Mouse (Mus musculus) heart, postnatal 10 days (tissue): ENCODE results near the gene Carmil1. TPM values are rescaled to one million over a fixed set of nuclear protein-coding genes. Genes with fewer than 3 reads are reported as not detected.
A peak's percentile ranks its signal among the peaks of the same experiment; 100 is the strongest.

Experiments used
- DNase-seq, 2 experiments: peaks; one replicate each; pipeline ENCODE4 v3.0.0; 2021
- intact Hi-C: fragments of 180-260 bp; cut with DNase I; formaldehyde crosslinking; loops from one replicate; pipeline ENCODE4 v1.15.1; 2025
- total RNA-seq, 2 experiments: library from RNA; stranded (reverse); gene quantifications; 2 replicates each; pipeline ENCODE4 v1.2.3; 2021

Carmil1 gene
- total RNA-seq, 2 experiments from 2014 or later = 4.5 to 10.9 TPM

DNA sequence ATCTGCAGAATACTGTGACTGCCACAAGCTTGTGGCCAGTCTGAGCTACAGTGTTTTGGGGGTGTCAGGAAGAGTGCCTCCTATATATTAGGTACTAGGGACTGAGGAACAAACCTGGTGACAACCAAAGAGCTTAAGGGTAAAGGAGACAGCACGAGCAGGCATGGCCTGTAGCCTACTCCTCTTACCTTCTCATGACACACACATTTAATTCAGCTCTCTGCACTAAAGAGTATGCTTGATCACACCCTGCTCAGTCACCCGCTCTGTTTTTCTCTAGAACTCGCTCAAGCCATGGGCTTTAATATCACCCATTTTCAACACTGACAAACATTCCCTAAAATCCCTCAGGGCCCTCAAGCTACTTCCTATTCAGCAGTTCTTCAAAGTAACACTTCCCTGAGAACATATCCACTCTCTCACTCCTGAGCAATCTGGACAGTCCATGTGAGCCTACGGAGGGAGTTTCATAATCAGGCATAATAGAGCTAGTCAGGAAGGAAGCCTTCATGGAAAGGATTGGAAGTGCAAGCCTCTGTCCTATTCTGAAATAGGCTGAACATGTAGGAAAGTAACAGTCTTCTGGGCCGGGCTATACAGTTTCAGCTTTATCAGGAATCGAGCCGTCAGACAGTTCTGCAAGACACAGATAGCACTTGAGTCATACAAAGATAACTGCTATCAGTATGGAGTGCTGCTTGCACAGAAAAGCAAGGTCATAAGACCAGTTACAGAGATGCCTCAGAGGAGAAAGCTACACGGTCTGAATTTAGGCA lies 121.2 kb downstream of the Carmil1 start:
- DNase-seq = no peak
- intact Hi-C loops = no loop called here

DNA sequence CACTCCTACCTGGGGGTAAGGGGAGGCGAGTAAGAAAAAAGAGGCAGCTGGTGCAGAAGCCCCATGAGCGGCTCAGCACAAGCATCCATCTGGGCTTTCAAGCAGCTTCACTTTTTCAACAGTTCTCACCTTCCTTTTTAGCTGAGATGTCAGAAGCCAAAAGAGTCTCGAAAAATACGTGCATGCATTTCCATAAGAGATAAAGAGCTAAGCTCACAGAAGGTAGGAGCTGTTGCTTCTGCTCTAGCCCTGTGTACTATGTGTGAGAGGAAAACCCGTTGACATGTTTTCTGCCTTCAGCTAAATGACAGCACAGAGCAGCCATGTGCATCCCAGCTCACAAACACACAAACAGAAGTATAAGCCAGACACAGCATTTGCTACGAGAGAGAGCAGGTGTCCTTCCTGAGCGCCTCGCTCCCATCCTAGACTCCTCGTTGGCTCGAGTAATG lies 123.0 kb downstream of the Carmil1 start:
- intact Hi-C loops = no loop called here
- DNase-seq = no peak

DNA sequence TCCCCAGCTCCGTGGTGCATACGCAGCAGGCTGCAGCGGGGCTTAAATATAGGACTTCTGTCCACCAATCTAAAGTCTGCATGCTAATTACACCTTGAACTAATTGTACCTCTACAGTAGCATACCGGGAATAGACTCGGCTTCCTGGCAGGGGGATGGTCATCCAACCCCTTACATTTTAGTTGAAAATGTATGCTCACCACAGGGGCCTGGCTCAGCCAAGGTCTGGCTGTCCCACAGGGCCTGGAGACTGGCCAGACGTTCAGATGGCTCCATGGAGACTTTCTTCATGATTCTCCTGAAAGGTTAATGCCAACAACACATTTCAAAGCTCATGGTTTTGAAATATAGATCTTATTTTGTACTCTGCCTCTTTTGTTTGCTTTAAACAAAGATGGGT lies 125.4 kb downstream of the Carmil1 start:
- intact Hi-C loops = no loop called here
- no peak for DNase-seq

DNA sequence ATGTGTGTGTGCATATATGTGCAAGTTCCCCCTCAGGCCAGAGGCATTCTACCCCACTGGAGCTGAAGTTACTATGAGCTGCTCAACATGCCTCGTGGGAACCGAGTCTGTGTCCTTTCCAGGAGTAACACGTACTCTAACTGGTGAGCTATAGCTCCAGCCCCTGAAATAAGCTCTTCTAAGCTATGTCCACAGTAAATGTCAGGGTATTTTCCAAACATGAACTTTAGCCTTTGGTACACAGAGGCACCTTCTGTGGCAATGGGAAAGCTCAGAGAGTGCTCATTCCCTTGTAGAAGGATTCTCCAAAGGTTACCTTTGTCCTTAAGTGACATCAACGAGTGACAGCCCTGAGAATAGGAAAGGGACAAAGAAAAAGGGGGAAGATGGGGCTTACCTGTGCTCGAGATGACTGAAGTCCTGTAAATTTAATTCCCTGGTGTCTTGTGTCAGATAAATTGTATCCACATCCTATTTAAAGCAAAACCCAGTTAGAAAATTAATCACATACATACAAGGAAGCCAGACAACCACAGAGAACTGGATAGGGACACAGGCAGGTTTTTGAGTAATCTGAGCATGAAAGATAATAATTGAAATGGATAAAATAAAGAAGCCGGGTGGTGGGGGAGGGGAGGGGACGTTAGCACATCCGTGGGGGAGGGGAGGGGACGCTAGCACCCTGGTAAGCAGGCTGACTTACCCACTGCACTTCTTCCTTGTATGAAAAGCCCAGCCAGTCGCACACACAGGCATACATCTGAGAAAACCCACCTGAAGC lies 126.1 kb downstream of the Carmil1 start:
- no peak for DNase-seq
- intact Hi-C loops = no loop called here

DNA sequence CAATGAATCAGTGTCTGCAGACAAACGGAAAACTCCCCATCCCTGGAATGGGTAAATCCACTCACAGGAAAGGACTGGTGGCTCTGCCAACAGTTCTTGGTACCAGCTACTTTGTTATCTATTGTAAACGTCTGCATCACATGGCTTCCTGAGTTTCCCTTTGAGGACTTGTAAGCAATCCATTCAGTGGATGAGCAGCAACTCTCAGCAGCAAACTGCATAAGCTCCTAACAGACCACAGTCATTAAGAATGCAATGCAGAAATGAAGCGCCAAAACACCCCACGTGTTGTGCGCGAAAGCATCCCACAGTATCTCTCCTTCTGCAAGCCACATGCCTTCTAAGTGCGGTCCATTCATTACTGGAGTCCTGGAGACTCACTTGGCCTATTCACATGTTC lies 128.0 kb downstream of the Carmil1 start:
- no peak for DNase-seq
- intact Hi-C loops = no loop called here

DNA sequence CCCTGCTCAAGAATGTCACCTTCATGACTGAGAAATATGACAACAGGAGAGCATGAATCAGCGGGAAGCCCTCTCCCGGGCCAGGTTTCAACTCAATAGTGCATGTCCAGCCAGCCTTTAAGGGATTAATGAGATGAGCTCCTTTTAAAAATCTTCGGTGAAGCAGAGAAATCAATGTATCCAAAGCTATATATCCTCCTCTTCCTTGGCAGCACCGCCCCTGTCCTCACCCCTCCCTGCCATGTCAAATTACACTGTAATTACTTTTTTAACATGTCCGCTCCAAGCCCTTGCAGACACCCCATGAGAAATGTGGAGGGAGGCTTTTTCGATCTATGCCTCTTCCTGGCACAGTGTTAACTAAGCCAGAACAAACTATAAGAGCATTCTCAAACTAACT lies 129.3 kb downstream of the Carmil1 start:
- no peak for DNase-seq
- intact Hi-C loops = no loop called here

DNA sequence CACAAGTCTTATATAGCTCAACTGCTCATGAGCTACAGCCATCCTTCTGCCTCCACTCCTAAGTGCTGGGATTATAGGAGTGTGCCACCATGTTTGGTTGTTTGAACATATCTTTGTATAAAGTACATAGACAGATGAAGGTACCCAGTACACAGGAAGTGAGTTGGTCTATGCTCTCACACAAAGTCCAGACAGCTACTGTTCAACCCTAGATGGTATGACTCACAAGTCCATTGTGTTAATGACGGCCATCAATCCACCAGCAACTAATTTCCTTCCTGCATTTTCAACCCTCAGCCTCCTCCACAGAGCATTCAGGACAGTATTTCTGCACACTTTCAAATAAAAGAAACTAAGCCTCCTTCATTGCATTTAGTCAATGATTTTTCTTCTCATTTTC lies 132.0 kb downstream of the Carmil1 start:
- intact Hi-C loops = no loop called here
- DNase-seq = no peak

DNA sequence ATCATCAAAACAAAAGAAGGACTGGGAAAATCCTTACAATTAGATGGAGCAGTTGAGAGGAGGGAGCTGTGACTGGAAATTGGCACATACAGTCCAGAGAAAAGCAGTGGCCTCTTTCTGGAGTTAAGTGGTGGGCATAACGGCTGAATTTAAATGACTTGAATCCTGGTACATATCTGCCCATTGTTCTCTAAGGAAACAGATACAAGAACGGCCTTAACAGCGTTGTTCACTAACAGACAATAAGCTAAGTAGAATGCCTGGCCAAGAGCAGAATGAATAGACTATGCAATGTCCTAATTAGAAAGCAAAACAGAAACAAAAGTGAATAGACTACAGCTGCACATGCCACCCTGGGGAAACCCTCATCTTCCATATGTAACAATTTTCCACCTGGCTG lies 133.6 kb downstream of the Carmil1 start:
- no peak for DNase-seq
- intact Hi-C loops = no loop called here

DNA sequence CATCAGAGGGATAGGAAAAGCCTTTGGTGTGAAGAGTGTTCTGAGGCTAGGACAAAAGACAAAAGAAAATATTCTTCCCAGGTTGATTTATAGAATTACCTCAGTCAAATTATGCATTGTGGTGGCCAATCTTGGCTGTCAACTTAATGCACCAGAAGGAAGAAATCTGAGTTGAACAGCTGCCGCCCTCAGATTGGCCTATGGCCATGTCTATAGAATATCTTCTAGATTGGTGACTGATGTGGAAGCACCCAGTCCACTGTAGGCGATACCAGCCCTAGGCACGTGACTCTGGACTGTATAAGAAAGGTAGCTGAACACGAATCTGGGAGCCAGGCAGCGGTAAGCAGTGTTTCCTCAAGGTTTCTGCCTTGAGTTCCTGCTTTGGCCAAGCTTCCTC lies 134.1 kb downstream of the Carmil1 start:
- no peak for DNase-seq
- intact Hi-C loops = no loop called here

DNA sequence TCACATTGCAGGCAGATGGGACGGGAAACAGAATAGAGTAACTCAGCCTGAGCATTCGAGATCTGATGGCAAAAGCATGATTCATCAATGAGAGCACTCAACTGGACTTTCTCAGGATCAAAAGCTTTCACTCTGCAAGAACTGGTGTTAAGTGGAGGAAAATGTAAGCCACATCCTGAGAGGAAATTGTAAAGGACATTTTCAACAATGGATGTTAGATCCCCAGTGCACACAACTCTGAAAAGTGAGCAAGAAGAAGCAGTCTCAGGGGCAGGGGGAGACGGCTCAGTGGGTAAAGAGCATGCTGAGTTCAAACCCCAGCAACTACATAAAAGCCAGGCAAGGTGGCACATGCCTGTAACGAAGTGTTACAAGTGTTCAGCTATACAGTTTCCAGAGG lies 135.7 kb downstream of the Carmil1 start:
- intact Hi-C loops = no loop called here
- no peak for DNase-seq

DNA sequence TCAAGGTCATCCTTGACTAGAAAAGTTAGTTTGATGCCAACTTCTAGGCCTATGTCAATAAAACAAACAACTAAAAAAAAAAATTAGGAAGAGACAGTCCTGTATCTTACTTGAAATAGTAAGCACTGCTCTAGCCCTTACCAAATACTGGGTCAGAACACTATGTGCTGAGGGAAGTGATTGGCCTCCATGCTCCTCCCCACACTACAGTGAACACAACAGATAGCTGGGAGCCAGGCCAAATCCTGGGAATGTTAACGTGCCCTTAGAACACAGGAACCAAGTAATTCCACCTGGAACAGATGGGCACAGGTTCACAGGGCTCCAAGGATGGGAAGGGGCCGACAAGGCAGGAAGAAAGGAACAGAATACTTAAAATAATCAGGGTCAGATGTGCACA lies 136.5 kb downstream of the Carmil1 start:
- intact Hi-C loops = no loop called here
- peak; percentile 4 to 5 for DNase-seq

DNA sequence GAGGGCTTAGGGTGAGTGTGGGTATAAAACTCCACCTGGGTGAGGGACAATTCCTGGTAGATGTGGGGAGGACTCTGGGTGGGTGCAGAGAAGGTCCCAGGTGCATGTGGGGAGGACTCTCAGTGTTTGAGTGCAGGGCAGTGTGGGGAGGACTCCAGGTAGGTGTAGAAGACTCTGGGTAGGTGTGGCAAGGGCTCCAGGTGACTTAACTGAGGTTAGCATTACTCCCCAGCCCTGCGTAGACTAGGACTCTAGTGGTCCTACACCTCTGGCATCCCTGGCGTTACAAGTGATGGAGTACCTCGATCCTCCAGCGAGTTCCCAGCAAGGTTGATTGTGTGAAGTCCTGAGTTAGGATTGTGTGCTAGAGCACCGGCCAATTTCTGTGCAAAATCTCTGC lies 143.8 kb downstream of the Carmil1 start:
- no peak for DNase-seq
- intact Hi-C loops = no loop called here

DNA sequence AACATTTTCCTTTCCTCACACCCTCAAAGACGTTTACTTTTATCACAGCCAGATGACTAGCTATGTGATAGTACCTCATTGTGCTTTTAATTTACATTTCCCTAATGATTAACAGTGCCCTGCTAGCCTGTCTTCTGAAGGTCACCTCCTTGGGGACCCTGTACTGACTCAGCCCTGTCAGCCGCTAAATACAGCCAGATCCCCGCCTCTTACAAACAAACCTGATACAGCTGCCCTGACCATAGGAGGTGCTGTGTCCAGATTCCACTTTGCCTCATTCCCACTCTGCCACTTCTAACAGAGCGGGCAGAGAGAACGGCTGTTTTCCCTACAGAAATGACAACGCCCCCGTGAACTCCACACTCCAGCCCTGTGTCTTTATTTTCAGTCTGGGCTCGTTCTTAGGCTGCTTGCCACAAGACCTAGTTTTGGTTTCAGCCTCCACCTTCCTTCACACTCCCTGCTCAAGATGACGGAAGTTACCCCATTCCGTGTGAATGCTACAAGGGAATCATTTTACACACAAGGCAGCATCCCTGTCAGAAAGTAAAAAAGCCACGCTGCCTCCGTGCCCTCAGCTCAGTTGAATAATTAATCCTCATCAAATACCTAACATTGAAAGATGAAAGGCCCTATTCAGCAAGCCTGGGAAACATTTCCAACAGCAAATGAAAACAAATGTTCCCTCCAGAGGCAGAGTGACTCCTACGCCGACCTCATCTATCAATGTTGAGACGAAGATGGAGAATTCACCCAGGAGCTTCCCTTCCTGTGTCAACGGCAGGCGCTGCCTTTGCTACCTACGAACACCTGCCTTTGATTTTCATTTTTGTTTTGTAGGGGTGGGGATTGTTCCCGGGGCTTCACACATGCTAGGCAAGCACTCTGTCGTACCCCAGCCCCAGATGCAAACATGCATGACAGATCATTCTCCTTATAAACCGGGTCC lies 145.0 kb downstream of the Carmil1 start:
- DNase-seq = peak; percentile 5 to 9
- intact Hi-C loops = no loop called here

DNA sequence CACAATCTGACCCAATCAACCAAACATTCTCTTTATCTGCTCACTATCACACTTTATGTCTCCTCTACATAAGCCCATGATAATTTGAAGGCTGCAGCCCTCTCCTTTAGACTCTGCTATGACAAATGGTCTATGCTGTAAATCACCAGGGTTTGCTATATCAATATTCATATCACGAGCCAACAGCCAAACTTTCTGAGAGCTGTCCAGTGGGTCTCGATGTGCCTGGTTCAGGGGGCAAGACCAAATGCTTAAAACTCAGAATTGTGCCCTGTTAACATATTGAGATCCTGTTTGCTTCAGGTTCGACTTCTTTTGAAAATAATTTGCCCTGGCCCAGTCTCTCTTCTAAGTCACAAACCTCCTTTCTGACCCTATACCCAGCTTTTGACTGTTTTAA lies 147.7 kb downstream of the Carmil1 start:
- intact Hi-C loops = no loop called here
- DNase-seq = no peak

DNA sequence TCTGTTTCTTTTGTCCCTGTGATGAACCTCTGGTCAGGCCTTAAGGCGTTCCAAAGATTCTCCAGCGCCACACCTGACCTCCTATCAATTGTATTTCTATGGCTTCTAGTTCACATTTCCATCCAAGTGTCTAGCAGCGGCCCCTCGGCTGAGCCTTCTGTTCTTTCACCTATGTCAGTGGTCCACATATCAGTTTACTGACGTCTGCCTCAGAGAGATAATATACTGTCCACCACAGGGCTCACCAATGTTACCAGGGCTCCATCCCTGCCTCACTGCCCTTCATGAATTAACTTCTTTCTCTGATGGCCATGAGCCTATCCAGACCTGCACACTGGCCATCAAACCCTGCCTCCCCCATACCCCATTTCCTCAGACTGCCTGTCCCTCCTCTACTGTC lies 149.3 kb downstream of the Carmil1 start:
- intact Hi-C loops = no loop called here
- no peak for DNase-seq

DNA sequence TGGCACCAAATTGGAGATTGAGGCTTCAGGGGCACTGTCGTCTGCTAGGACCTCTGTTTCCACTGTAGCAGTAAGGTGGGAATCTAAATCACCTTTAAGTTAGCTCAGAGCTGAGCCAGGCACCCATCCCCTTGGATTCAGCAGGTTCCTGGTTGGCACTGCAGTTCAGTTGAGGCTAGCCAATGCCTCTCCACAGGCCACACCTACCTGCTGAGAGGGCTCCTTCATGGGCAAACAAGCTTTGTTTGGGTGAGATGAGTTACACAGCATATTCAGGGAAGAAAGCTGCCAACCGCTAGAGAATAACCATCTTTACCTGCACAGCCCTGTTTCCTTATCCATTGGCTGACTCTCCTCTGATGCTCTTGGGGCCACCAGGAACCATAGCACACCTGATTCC lies 149.9 kb downstream of the Carmil1 start:
- no peak for DNase-seq
- intact Hi-C loops = no loop called here

DNA sequence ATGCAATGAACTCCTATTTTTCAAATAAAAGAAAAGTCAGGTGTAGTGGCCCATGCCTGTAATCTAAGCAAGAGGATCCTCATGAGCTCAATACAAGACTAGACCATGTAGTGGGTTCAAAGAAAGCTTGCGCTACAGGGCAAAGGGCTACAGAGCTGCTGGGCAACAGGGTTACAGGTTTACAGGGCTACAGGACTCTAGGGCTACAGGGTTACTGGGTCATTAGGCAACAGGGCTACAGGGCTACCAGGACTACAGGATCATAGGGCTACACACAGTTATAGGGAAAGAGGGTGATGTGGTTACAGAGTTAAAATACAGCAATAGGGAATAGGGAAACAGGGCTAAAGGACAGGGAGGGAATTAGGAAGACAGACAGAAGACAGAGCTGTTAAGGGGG lies 151.9 kb downstream of the Carmil1 start:
- DNase-seq = no peak

DNA sequence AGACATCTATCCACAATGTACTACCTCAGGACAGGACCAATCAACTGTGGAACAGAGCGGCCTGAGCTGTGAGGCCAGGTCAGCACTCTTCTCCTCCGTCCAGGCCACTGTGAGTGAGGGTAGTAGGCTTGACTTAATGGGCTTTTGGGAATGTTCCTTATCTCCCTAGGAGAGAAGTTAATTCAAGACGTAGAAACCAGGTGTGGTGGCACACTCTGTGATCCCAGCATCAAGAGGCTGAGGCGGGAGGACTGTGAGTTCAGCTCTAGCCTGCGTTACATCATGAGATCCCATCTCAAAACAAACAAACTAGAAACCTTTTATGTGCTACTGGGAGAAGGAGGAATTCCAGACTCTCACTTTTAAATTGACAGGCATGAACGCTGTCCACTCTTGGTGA lies 154.7 kb downstream of the Carmil1 start:
- intact Hi-C loops = no loop called here
- DNase-seq = no peak

More for the DNA sequence above, 151.9 kb downstream of the Carmil1 start:
- intact Hi-C loops = no loop called here

DNA sequence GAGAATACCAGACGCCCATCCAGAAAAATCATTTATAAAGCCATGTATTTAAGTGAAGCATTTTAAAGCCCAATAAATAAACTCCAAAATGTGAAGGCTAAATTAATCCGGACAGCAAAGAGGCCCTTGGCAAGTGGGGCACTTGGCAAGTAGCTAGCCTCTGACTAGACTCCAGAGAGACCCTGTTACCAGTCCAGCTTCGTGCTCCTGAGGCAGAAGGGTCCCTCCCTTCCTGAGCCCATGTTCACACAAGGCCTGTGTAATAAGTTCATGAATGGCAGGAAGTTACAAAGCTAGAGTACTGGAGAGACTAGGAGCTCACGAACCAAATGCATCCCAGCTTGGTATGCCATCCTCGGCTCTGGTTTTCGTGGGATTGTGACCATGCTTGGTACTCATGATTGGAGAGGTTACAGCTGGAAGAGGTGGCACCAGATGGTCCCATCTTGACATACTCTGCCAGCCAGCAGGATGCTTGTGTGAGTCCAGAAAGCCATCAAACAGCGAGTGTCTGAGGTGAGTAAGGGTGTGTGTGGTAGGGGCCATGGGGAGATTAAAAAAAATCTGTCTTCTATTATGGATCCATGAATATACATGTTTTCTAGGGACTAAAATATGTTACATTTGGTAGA lies 163.3 kb downstream of the Carmil1 start:
- intact Hi-C loops = no loop called here

DNA sequence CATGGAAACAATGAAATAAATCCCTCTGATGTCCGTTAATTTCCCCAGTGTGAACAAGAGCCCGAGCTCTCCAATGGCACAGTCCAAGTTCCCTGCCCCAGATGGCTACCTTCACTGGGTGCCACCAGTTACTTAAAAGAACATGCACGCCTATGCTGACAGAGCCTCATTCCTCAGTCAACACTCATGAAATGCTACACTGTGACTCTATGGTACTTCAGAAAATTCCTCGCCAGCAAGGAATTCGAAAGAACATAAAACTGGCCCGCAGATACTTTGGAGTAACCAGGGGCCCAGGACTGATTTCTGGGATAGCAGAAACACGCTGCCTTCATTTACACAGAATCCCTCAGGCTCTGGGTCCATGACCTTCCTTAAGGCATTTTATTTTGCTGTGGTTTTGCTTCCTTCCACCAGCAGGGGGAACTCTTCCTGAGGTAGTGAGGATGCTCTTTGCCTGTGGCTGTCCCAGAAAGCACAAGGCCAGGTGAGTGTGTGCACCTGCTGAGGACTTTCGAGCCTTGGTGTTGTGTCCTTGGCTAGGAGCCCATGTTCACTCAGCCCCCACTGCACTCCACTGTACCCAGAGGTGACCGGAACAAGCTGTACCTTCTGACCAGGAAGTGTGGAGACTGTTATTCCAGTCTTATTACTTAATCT lies 167.8 kb downstream of the Carmil1 start:
- DNase-seq = peak; percentile 35 to 54
- intact Hi-C loops = loop anchor here (1.0 to 5.0 kb wide), 2 partner anchors 139 to 168 kb away; no protein-coding TSS in a partner anchor

More for the DNA sequence above, 163.3 kb downstream of the Carmil1 start:
- DNase-seq = peak in 1 of 2 experiments; percentile 7
